Mouse (Mus musculus): ENCODE measurements around the gene Melk.
A peak's percentile ranks its signal among the peaks of the same experiment; 100 is the strongest.

The Melk gene

DNA sequence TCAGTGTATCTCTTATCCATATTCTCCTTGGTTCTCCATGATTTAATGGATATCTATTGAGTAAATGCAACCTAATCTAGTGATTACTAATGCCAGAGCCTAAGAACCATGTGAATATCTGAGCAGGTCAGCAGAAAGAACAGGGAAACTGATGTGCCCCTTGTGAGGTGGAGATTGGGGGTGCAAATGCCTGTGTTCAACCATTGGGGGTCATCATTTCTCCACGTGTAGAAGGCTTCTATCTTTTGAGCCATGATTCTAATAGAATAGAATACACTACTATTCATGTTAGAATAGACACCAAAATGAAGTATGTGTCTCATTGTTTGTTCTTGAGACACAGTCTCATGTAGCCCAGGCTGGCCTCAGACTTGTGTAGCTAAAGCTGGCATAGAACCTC lies 27.3 kb downstream of the Melk start:
- no peak for DNase-seq (ENCODE audit: low spot score in 2 of 2)

DNA sequence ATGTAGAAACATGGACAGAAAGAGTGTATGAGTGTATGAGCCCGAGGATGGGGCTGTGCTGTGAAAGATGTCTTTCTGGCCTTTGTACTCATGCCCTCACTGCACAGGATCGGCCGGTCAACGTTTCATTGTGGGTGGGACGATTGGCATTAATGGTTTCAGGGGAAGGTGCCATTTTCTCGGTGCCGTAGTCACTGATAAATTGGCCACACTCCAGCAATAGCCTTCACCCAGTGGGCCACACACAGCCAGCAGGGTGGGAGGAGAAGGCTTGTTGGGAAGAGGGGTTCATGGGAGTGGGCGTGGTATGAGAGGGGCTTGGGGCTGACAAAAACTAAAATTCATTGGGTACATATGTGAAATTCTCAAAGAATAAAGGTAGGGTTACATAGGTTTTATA lies 34.3 kb downstream of the Melk start:
- DNase-seq (ENCODE audit: low spot score in 2 of 2) = no peak

DNA sequence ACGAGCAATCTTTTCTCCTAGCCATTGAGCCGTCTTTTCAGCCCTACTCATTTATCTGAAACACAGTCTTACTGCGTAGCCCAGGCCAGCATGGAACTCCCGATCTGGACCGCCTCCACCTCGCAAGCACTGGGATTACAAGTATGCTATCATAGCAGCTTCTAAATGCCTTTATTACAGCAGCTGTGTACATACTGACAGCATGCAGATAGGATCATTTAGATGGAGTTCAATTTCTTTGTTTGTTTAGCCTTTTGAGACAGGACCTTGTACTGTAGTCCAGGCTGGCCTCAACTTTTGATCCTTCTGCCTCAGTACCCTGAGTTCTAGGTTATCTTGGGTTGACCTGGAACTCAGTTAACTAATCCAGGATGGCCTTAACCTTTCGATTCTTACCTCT lies 61.0 kb downstream of the Melk start:
- DNase-seq (ENCODE audit: low spot score in 2 of 2) = no peak

DNA sequence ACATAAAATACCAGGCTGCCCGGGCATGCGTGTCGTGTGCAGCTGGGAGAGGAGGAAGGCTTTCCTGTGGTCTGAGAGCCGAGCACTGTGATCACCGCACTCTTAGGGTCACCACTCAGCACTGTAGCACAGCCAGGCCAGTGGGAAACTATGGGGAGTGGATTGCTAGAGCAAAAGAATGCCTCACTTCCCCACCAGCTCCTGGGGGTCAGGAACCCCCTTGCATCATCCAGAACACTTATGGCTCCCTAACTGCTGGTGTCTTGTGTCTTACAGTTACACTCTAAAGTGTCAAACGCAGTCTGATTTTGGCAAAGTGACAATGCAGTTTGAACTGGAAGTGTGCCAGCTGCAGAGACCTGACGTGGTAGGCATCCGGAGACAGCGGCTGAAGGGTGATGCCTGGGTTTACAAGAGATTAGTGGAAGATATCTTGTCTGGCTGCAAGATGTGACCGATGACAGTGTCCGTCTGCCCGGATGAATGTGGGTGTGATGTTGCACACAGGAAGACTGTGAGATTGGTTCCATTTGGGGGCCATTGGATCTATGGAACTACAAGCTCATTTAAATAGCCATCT lies 62.8 kb downstream of the Melk start:
- no peak for DNase-seq (ENCODE audit: low spot score in 2 of 2)

DNA sequence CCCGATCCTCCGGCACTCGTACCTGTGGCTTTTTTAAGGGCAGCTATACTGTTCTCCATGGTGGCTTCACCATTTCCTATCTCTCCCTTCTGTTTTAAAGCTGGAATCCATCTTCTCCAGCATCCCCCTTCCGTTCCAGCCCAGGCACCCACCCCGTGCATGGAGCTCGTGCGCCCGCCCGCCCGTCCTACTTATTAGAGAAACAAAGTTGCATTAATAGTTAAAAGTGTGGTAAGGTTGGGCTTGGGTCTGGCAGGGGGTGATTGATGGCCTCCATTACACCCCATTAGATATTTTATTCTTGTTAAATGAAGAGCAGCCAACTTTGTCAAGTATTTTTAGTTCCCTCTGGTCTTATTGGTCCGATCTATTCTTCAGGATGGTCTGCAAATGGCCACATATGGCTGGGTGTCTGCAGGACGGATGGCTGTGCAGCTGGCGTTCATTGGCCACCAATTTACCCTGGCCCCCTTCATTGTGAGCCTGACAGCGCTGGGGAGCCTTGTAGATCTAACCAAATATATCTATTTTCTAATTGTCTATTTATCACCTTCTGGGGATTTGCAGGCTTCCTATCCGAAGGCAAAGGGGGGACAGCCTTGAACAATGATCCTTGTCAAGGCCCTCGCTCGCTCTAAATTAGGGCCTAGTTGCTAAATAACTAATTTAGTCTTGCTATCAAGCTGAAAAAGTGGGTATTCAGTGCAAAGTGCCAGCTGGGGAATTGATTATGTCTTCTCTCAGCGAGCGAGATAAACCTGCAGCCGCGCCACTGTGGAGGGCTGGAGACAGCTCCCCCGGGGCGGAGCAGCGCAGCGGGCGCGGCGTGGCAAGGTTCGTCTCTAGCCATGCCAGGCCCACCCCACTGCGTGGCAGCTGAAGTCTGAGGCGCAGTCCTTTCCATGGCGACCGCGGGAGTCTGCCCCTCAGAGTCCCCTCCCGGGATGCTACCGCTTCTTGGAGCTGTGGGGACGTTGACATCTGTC lies 91.8 kb downstream of the Melk start:
- no peak for DNase-seq (ENCODE audit: low spot score in 2 of 2)

DNA sequence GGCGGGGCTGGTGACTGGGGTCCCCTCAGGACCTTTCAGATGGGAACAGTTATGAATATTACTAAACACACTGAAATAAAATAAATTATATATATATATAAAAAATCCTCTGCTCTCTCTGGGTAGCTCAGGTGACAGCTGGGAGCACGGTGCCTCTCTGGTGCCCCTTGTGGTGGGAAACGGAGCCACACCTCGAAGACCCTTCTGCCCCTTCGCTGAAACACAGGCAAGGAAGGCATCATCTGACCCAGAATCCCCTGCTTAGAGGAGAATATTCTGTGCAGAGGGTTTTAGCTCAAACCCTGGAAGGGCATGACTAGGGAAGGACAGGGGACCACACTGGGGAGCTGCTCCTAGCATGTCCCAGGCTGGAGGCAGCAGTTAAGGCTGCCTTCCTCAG lies 101.9 kb downstream of the Melk start:
- peak in 1 of 2 experiments; percentile 14 for DNase-seq (ENCODE audit: low spot score in 2 of 2)

DNA sequence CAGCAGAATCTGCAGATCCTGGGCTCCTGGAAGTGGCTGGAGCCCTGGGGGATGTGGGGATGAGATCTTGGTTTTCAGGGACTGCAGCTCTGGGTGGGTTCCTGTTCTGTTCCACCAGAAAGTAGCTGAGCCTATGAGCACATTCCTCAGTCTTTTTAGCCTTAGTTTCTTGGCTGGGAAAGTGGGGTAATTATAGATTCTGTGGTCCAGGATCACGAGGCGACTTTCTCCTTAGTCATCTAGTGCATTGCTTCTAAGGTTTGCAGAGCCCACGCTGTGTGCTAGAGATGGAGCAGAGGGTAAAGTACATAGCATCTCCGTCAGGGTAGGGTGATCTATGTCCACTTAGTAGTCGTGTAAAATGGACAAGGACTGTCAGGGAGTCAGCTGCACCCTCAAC lies 103.8 kb downstream of the Melk start:
- no peak for DNase-seq (ENCODE audit: low spot score in 2 of 2)

Data from urinary bladder, adult 18-20 months (tissue).